Mouse (Mus musculus): ENCODE measurements around the gene Tnfrsf1b. TPM values are rescaled to one million over a fixed set of nuclear protein-coding genes. Genes with fewer than 3 reads are reported as not detected.

Gene Tnfrsf1b
- total RNA-seq (2021) = 4.9 and 7.2 TPM in 2 replicates
- long read RNA-seq, partial matches to known transcripts = 8 of 8 reads
- long read RNA-seq, other reads (novel, unspliced or antisense) = 0 of 8 reads

- DNase-seq = peak; percentile 64
Measured at GRCm38 (mm10) chr4:145246173-145247011, at the start of gene Tnfrsf1b. Tnfrsf1b (minus strand) TSS chr4:145246870.

DNA sequence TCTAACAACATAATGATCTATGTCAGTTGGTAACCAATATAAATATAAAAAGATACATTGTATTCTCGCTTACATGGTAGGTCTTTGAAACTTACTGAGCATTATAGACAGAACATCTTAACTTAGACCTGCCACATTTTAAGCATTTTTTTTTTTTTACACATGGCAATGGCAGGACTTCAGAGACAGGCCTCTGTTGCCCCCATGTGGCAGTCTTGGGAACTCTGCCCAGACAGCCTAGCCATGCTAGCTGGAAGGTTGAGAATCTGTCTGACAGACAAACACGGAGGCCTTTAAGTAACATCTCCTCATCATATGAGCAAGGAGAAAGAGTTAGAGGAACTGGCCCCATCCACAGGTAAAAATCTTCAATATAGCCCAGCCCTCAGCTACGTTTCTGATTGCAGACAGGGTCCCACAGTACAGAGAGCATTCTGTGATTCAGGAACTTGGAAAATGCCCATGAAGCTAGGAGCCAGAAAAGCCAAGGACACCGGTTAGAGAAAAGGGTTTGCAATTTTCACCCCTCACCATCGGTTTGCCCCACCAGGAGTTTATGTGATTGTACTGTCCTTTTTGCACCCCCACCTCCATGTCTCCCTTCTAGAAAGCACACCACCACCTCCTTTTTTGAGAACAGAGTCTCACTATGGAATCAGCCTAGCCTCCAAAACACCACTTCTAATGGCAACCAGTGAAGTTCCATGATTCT, 49.1 kb upstream of the Tnfrsf1b start:
- peak; percentile 79 for DNase-seq

DNA sequence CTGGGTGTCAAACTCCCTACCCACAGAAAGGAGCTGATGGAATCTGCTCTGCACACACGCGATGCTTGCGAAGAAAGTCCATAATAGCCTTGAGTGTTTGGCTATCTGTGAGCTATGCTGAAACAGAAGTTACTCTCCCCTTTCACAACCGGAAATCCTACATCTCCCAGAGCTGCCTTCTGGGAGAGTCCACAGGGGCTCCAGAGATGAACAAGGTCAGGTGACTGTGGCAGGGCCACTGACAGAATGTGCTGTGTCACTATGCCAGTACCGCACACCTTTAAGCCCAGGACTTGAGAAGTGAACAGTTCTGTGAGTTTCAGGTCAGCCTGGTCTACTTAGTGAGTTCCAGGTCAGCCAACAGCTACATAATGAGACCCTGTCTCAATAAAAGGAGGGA, 47.9 kb upstream of the Tnfrsf1b start:
- no peak for DNase-seq

DNA sequence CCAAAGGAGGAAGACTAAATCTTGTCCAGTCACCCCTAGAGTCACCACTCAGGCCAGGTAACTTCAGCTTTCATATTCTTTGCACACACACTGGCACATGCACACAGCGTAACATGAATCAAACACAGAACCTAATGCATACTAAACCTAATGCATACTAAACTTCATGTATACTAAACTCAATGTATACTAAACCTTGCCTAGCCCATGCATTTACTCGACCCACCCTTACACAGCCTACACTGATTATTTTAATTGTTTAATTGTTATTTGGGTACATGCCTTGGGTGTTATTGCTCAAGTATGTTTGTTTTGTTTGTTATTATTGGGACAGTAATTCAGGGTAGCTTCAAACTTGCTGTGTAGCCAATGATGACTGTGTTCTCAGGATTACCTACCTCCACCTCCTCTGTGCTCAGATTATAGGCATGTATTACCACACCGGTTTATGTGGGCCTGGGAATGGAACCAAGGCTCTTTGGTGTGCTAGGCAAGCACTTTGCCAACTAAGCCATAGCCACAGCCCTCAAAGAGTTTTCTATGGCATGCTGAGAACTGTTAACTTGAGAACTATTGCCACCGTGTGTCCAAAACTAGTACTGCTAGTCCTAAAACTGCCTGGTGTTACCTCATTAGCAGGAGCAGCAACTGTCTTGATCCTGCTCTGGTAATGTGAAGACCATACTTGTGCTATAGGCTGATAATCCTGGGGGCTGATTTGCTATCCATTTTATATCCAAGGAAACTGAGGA, 39.9 kb upstream of the Tnfrsf1b start:
- peak; percentile 44 for DNase-seq

DNA sequence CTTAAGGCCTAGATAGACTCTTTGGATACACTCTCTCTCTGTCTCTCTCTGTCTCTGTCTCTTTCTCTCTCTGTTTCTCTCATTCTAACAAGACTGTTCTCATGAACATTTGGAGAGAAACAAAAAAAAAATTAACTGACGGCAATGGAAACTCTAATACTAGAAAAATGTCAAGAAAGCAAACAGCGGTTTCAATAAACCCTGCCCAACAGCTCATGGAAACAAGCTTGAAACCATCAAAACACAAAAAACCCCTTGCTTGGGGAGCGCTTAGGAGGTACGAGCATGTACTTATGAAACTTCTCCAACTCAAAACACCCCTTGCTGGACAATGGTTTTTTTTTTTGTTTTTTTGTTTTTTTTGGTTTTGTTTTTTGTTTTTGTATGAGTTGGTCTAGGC, 38.0 kb upstream of the Tnfrsf1b start:
- no peak for DNase-seq

- DNase-seq = no peak
Measured at GRCm38 (mm10) chr4:145283441-145283840, 36.8 kb upstream of the Tnfrsf1b start.

GRCm38 (mm10) chr4:145280966-145281365, 34.3 kb upstream of the Tnfrsf1b start:
- peak; percentile 42 for DNase-seq

DNA sequence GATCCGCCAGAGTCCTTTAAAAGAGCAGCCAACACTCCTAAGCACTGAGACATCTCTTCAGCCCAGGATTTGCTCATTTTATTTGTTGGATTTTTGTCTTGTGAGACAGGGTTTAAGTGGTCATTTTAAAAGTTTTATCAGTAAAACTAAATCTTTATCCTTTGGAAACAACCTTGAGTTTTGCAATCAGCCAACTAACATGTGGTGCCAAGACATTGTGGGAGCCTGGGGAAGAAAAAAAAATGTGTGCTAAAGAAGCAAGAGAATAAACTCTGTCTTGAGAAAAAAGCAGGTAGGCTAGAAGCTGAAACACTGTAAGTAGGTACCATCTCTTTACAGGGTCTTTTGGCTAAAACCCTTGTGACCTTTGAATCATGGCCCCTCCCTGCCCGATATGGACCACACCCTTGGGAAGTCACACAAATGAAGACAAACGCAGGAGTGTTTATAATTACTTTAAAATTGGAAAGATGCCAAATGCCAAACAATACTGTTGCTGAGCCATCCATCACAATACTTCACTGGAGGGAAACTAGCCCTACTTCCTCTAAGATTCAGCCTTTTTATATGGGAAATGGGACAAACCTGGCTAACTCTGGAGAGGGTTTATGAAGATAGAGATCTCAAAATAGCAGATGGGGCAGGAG, 32.2 kb upstream of the Tnfrsf1b start:
- no peak for DNase-seq

- DNase-seq = no peak
Measured at GRCm38 (mm10) chr4:145278231-145278630, 31.6 kb upstream of the Tnfrsf1b start.

DNA sequence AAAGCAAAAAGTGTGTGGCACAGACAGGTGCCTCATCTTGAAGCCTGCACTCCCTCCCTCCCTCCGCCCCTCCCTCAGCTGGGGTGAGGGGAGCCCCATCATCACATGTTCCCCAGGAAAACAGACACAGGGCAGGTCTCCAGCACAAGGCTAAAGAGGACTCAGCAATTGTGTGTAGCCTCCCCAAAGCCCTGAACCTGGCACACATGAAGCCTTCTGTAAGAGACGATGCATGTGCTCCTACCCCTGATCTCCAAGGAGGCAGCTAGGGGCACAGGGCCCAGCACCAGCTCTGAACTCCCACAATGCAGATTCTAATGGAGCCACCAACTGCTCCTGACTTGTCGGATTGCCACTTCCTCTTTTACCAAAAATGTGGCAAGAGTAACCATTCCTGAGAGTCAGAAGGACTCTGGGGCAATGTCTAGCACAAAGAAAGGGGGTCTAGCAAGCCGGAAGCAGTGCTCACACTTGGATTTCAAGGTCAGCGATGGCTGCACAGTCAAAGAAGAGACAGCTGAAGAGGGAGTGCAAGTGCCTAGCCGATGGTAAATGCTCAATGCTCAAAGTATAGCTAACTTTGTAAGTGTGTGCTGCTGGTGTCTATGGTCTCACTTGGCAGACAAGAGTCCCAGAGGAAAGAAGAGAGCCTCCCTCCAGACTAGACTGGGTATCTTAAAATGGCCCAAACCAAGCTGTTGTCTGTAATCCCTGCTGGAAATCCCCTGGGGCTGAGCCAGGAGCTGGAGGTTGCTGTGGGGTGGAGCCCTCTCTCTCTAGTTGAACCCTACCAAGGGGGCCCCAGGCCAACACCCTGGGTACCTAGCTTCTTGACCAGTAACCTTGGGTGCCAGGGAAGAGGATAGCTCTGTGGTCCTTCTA, 29.9 kb upstream of the Tnfrsf1b start:
- DNase-seq = no peak

DNA sequence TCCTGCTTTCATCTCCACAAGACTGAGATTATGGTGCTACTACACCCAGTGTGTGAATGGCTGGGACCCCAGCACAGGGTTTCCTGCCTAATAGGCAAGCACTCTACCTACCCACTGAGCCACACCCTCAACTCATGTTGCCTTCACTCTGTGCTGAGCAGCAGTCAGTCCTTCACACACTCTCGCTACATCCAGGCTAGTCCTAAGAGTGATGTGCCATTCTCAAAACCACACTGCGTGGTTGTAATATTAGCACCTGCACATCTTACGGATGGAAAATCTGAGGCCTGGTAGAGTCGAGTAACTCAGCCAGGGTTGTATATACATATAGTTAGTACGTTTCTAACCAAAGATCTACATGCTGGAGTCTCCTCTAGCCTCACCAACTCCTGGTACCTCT, 28.2 kb upstream of the Tnfrsf1b start:
- no peak for DNase-seq

DNA sequence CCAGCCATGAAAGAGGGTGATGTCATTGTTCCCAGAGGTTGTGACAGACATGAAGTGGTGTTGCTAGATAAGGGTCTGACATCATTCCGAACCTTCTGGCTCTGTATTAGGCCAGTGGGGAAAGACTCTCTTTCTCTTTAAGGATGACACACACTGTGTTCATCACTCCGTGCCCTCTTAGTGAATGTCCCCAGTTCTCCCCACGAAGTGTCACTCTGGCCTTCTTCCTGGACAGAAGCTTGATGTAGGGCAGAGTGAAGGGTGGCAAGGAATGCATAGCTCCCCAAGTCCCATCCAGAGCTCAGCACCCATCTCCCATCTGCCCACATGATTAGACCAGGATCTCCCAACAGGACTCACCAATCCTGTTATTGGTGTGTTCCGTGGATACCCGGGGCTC, 27.3 kb upstream of the Tnfrsf1b start:
- no peak for DNase-seq

GRCm38 (mm10) chr4:145272763-145273162, 26.1 kb upstream of the Tnfrsf1b start:
- no peak for DNase-seq

DNA sequence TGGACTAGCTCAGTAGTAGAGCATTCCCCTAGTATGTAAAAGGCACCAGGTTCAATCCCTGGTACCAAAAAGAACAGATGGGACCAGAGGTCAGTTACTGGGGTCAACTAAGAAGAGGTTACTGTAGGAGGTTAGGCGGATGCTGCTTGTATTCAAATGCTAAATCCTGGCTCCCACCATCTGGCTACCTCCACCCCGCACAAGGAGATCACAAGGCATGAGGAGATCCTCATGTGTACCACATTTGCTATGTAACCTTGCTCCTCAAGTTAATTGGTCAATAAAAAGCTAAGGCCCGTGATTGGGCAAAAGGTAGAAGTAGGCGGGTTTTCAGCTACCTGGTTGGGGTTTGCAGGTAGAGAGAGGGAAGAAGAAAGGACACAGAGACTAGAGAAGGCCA, 25.0 kb upstream of the Tnfrsf1b start:
- DNase-seq = no peak

- no peak for DNase-seq
Measured at GRCm38 (mm10) chr4:145270136-145270535, 23.5 kb upstream of the Tnfrsf1b start.

DNA sequence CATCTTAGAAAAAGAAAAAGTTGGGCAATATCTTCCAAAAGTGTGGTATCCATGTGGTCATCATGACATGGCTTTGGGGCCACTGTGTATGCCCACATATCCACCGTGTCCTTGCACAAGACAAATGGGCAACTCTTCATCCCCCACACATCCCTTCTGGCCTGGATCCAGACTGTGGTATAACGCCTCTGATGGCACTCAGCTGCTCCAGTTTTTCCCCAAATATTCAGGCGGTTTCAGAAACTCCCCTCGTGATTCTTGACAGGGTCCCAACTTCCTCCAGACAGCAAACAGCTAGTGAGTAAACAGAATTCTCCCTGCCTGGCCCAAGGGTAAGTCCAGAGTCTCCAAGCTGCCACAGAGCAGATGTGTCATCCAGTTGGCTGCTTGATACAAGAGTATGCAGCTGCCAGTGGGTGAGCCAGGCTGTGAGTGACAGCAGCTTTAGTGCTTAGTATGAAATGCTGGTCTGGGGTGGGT, 21.0 kb upstream of the Tnfrsf1b start:
- DNase-seq = peak; percentile 33

- no peak for DNase-seq
Measured at GRCm38 (mm10) chr4:145266505-145266904, 19.8 kb upstream of the Tnfrsf1b start.

DNA sequence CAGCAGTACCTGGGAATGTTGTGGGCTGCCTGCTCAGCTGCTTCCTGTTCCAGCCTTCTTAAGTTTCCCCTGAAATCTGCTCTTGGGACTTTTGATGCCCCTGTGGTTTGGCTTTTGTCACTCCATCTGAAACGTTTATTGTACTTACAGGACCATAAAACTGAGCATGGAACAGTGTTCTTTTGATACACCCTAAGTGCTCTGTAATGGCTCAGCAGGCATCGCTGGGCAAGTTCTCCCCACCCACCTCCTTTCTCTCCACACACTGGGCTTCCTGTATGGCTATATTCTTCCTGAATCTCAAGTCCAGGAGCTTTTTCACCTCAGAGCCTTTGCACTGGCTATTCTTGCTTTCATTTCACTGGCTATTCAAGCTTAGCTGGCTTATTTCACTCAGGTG, 18.1 kb upstream of the Tnfrsf1b start:
- no peak for DNase-seq

- DNase-seq = no peak
Measured at GRCm38 (mm10) chr4:145263583-145263982, 16.9 kb upstream of the Tnfrsf1b start.

DNA sequence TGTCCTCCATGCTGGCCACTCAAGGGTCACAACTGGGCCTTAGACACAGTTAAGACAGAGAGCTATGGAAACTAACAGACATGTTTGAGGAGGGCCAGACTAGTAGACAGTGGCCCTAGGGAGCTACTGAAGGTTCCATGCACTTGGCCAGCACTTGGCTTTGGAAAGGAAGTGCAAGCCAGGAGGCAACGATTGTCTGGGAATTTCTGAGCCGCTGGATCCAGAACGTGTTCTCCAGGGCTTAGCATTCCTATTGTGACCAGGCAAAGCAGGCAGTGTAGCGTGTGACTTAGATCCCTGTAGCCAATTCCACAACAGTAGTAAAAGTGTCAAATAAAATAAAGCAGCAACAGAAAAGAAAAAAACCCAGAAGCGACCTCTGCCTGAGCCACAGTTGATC, 14.1 kb upstream of the Tnfrsf1b start:
- DNase-seq = no peak
